Mouse (Mus musculus): Measurements from ENCODE around the gene Obscn. TPM values are rescaled to one million over a fixed set of nuclear protein-coding genes. Genes with fewer than 3 reads are reported as not detected.
"Not testable (repeated sequence)": the region's sequence is repeated elsewhere in the genome, so short reads cannot be mapped to it uniquely, and the experiment has no call there.

The Obscn gene
- polyA plus RNA-seq, 1 experiment from 2014 or later = 0.24 TPM

DNA sequence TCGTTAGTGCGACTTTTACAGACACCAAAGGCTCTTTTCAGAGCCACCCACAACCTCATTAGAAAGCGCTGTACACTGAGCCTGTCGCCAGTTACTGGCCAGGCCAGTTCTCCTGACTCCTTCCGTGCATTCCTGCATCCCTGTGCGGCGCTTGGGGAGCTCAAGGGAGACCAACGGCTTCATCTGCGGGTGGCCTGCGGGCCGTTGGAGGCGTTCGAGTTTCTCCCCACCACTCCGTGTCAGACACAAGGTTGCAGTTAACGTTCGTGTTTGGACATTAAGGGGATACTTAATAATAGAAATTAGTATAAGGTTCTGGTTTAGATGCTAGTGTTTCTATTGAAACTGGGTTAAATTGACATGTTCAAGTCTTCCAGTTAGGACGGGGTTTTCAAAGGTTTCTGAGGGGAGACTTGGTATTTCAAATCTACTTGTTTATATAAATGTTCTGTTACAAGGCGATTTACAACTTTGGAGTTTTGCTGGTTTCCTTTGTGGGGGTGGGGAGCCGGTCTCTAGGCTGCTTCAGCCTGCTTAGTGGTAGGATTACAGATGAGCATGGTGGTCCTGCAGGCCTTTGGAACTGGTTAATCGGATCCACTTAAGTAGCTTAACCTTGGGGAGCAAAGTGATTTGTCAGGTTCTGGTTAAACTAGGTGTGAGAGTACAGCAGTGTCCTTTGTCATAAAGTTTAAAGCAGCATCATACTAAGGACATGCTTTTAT lies 180.9 kb downstream of the Obscn start:
- WGBS = under 1% methylated on average over 20 of the region's 20 CpGs
- Histone ChIP-seq H3K4me3 (ENCODE audit: low read depth, low read length) (peak overlapping the region; percentile 55), H3K36me3 (ENCODE audit: control insufficient read depth, insufficient read depth, low read length) (no peaks in the 10 kb centered on the region), H3K27me3 (ENCODE audit: control insufficient read depth, insufficient read depth, low read length) (no peaks in the 10 kb centered on the region), H3K9me3 (ENCODE audit: control insufficient read depth, low read length) (no peaks in the 10 kb centered on the region), H3K27ac (replicated peaks) (peak overlapping the region; percentile 97), H3K4me2 (replicated peaks; ENCODE audit: low read depth) (peak overlapping the region; percentile 79), H3K9ac (ENCODE audit: low read length) (peak overlapping the region; percentile 84), H3K4me1 (replicated peaks; ENCODE audit: control insufficient read depth, insufficient read depth) (no peaks in the 10 kb centered on the region; the same call in 1 of the 2 replicates)
- ATAC-seq (ENCODE audit: low FRiP score, low TSS enrichment) (peak; percentile 67; the same call in 1 of the 2 replicates), DNase-seq (ENCODE audit: low spot score) (peak; percentile 15)
- no peak for TF ChIP-seq CTCF (IDR thresholded peaks at IDR 0.05; ENCODE audit: low read depth)
- no peak for TF ChIP-seq EP300 (optimal IDR thresholded peaks at IDR 0.05)

DNA sequence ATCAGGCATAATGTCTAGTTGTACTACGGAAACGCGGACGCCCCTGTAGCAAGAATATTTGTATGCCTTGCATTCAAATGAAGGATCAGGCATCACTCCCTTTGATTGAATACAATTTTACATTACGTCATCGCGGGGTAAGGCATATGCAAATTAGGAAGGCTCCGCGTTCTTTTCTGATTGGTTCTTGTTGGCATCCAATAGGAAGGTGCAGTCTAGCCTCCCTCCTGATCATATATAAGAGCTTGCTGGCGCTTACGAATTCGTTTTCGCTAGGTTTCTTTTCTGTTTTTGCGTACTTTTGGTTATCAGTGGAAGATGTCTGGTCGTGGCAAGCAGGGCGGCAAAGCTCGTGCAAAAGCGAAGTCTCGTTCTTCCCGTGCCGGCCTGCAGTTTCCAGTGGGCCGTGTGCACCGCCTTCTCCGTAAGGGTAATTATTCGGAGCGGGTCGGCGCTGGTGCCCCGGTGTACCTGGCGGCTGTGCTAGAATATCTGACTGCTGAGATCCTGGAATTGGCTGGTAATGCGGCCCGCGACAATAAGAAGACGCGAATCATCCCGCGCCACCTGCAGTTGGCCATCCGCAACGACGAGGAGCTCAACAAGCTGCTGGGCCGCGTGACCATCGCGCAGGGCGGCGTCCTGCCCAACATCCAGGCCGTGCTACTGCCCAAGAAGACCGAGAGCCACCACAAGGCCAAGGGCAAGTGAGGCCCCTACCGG lies 181.6 kb downstream of the Obscn start, which contains the start of the genes Hist3h2a and Trim17:
TSS of gene Hist3h2a (plus strand) at position 266 of the 723 bp plus-strand sequence.
TSS of gene Trim17 (plus strand) at position 266 of the 723 bp plus-strand sequence.
- Histone ChIP-seq H3K36me3 (ENCODE audit: control insufficient read depth, insufficient read depth, low read length) (no peaks in the 10 kb centered on the region), H3K4me2 (replicated peaks; ENCODE audit: low read depth) (peak within 1 kb of the TSS; percentile 79), H3K9me3 (ENCODE audit: control insufficient read depth, low read length) (no peaks in the 10 kb centered on the region), H3K4me1 (replicated peaks; ENCODE audit: control insufficient read depth, insufficient read depth) (no peaks in the 10 kb centered on the region; the same call in 1 of the 2 replicates), H3K27me3 (ENCODE audit: control insufficient read depth, insufficient read depth, low read length) (no peaks in the 10 kb centered on the region), H3K27ac (replicated peaks) (peak within 1 kb of the TSS; percentile 97), H3K9ac (ENCODE audit: low read length) (peak within 1 kb of the TSS; percentile 84), H3K4me3 (ENCODE audit: low read depth, low read length) (peak within 1 kb of the TSS; percentile 55)
- peak; percentile 75 for TF ChIP-seq CTCF (IDR thresholded peaks at IDR 0.05; ENCODE audit: low read depth)
- no peak for TF ChIP-seq EP300 (optimal IDR thresholded peaks at IDR 0.05)
- peak; percentile 87 for DNase-seq (ENCODE audit: low spot score)
- peak; percentile 93 for ATAC-seq (ENCODE audit: low FRiP score, low TSS enrichment)
- under 1% methylated on average over 49 of the region's 49 CpGs for WGBS

DNA sequence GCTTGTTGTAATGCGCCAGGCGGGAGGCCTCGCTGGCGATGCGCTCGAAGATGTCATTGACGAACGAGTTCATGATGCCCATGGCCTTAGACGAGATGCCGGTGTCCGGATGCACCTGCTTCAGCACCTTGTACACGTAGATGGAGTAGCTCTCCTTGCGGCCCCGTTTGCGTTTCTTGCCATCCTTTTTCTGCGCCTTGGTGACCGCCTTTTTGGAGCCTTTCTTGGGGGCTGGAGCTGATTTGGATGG lies 182.1 kb downstream of the Obscn start:
- not testable (repeated sequence) for H3K9me3 ChIP-seq (ENCODE audit: control insufficient read depth, low read length); DNase-seq (ENCODE audit: low spot score); H3K4me1 ChIP-seq (replicated peaks; ENCODE audit: control insufficient read depth, insufficient read depth); H3K27me3 ChIP-seq (ENCODE audit: control insufficient read depth, insufficient read depth, low read length); H3K36me3 ChIP-seq (ENCODE audit: control insufficient read depth, insufficient read depth, low read length); ATAC-seq (ENCODE audit: low FRiP score, low TSS enrichment)
- H3K4me3 ChIP-seq (ENCODE audit: low read depth, low read length) = peak overlapping the region; percentile 55
- H3K27ac ChIP-seq (replicated peaks) = peak overlapping the region; percentile 97
- 0% methylated on average over 17 of the region's 17 CpGs for WGBS
- peak overlapping the region; percentile 79 for H3K4me2 ChIP-seq (replicated peaks; ENCODE audit: low read depth)
- H3K9ac ChIP-seq (ENCODE audit: low read length) = peak overlapping the region; percentile 60; the same call in 1 of the 2 replicates

DNA sequence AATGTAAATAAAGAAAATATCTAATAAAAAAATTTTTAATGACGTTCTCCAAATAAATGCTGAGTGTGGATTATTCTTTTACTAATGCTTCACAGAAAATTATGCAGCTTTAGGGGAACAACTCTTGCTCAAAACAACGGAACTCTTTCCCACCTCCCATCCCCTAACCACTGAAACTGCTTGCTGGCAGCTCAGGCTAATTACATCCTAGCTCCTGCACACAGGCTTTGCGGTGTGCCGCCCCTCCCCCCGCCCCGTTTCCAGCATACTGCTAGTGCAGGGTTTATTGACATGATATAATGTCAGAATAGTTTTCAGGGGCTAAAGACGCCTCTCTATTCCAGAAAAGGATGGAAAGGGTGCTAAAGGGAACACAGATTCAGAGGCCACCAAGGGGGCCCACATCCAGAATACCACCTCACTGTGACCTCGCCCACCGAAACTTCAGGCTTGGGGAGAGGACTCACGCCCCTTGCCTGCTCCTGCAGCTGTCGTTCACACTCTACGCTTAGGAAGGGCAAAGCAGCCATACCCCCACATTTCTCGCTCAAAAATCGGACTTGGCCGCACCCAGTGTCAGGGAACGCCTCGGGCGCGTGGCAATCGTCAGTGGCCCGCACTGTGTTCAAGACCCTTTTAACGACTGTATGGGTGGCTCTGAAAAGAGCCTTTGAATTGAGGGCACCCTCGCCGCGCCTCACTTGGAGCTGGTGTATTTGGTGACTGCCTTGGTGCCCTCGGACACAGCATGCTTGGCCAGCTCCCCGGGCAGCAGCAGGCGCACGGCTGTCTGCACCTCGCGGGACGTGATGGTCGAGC lies 182.6 kb downstream of the Obscn start:
- TF ChIP-seq EP300 (optimal IDR thresholded peaks at IDR 0.05) = no peak
- TF ChIP-seq CTCF (IDR thresholded peaks at IDR 0.05; ENCODE audit: low read depth) = no peak
- DNase-seq (ENCODE audit: low spot score) = peak; percentile 52
- Histone ChIP-seq H3K4me1 (replicated peaks; ENCODE audit: control insufficient read depth, insufficient read depth) (no peaks in the 10 kb centered on the region), H3K9me3 (ENCODE audit: control insufficient read depth, low read length) (no peaks in the 10 kb centered on the region), H3K9ac (ENCODE audit: low read length) (peak overlapping the region; percentile 60), H3K27ac (replicated peaks) (peak overlapping the region; percentile 97), H3K36me3 (ENCODE audit: control insufficient read depth, insufficient read depth, low read length) (no peaks in the 10 kb centered on the region), H3K27me3 (ENCODE audit: control insufficient read depth, insufficient read depth, low read length) (no peaks in the 10 kb centered on the region), H3K4me2 (replicated peaks; ENCODE audit: low read depth) (peak overlapping the region; percentile 79), H3K4me3 (ENCODE audit: low read depth, low read length) (peak overlapping the region; percentile 55)
- WGBS = 2% methylated on average over 33 of the region's 33 CpGs
- ATAC-seq (ENCODE audit: low FRiP score, low TSS enrichment) = peak; percentile 22

DNA sequence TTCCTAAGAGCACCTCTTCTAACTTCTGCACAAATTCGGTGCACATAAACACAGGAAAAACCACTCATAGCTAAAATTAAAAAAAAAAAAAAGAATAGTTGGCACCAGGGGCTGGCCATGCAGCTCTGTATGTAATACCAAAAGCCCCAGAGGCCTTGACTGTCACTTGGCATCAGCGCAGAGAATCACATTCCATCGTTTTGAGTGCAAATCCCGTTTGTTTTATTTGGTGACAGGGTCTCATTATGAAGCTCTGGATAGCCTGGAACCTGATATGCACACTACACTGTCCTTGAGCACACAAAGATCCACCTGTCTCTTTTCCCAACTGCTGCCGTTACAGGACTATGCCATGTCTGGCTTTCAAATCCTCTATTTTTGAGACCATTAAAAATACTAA lies 185.0 kb downstream of the Obscn start:
- Histone ChIP-seq H3K27me3 (ENCODE audit: control insufficient read depth, insufficient read depth, low read length) (no peaks in the 10 kb centered on the region), H3K27ac (replicated peaks) (no peak overlapping the region), H3K4me1 (replicated peaks; ENCODE audit: control insufficient read depth, insufficient read depth) (no peaks in the 10 kb centered on the region), H3K9me3 (ENCODE audit: control insufficient read depth, low read length) (no peaks in the 10 kb centered on the region), H3K36me3 (ENCODE audit: control insufficient read depth, insufficient read depth, low read length) (no peaks in the 10 kb centered on the region), H3K4me2 (replicated peaks; ENCODE audit: low read depth) (no peak overlapping the region), H3K4me3 (ENCODE audit: low read depth, low read length) (no peak overlapping the region), H3K9ac (ENCODE audit: low read length) (no peak overlapping the region)
- no peak for TF ChIP-seq EP300 (optimal IDR thresholded peaks at IDR 0.05)
- DNase-seq (ENCODE audit: low spot score) = no peak
- WGBS = 76% methylated on average over 5 of the region's 5 CpGs
- ATAC-seq (ENCODE audit: low FRiP score, low TSS enrichment) = no peak
